Mouse (Mus musculus): Measurements from ENCODE around the gene Sept8.
"Not testable (repeated sequence)": the region's sequence is repeated elsewhere in the genome, so short reads cannot be mapped to it uniquely, and the experiment has no call there.

The Sept8 gene

DNA sequence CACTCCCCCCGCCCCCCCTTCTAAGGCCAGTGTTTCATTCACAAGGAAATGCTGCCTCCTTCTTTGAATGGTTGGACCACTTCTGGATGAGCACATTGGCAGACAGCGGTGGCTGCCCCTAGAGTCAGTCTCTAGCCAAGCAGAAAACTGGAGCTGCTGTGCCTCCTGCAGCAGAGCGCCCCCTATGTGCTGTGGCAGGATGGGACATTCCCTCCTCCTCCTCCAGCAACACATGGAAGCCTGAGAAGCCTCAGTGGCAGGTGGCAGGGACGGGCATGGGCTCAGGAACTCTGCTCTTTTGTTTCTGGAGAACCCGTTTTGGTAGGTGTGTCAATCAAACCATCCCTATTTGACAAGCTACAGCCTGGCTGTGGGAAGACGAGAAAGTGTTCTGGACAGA is 5.8 kb downstream of the Sept8 start:
- no peak for DNase-seq (ENCODE audit: low read depth, low spot score)

DNA sequence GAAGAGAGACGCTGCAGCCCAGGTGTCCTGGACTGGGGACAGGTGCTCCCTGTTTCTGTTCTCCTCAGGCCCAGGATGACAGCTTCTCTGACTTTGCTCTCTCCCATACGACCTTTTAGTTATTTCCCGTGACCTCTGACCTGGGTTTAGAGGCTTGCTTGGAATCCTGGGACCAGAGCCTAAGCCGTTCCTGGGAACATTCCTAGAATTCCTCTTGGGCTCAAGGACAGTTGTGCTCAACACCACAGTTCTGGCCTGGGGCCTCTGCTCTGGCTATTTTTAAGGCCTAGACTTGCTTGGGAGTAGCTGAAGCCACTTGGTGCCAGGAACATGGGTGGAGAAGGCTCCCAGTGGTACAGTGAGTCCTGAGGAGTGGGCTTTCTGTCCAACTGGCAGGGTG is 6.4 kb downstream of the Sept8 start:
- DNase-seq (ENCODE audit: low read depth, low spot score), result no peak

DNA sequence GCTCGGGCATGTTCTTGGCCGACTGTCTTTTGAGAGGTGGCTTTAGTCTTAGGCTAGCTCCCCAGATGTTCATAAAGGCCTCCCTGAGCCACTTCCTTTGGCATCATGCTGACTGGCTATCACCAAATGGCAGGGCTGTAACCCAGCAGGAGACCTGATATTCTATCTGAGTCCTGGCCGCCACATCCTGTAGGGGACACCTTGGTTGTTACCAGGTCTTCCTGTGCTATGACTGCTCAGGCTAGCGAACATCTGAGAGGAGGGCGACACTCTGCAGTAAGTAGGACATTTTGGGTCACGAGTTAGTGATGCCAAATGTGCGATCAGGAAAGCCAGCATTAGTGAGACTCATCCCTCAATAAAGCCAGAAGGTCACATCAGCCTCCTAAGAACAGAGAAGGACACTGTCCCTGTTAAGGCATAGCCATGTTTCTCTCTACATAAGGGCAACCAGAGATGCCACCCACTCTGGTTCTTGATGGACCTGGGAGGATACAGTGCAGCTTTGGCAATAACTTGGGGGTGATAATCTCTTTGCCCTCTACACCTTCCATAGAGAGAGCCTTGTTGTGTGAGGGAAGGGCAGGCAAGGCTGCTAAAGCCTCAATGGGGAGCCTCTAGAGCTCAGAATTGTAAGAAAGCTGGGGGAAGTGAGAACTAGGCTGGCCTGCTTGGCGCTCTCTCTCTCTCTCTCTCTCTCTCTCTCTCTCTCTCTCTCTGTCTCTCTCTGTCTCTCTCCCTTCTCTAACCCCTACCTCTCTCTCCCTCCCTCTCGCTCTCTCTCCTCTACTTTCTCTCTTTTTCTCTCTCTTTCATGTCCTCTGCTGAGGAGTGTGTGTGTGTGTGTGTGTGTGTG is 9.6 kb downstream of the Sept8 start:
- DNase-seq (ENCODE audit: low read depth, low spot score), result no peak

DNA sequence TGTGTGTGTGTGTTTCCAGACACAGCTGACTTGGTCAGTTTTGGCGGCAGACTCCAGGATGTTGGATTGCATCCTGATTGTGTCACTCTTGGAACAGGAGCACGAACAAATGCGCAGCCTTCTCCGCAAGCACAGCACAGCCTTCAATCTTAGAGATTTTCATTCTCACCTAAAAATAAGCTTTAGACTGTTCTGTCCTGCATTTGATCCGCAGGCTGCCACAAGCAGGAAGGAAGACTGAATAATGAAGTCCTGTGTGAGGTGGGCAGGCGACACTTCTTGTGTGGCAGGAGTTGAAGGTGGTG is 10.1 kb downstream of the Sept8 start:
- DNase-seq (ENCODE audit: low read depth, low spot score), result no peak

DNA sequence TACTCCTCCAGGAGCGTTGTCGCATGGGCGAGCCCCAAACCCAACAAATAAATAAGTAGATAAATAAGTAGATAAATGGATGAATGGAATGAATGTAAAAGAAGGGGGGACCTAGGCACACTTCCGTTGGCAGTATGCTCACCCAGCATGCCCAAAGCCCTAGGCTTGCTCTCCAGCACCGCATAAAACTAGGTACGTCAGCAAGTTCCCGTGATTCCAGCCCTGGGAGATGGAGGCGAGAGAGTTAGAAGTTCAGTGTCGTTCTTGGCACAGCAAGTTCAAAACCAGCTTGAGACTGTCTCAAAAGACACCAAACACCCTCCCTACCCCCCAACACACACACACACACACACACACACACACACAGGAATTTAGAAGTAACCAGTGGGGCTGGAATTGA is 10.9 kb downstream of the Sept8 start:
- no peak for DNase-seq (ENCODE audit: low read depth, low spot score)

DNA sequence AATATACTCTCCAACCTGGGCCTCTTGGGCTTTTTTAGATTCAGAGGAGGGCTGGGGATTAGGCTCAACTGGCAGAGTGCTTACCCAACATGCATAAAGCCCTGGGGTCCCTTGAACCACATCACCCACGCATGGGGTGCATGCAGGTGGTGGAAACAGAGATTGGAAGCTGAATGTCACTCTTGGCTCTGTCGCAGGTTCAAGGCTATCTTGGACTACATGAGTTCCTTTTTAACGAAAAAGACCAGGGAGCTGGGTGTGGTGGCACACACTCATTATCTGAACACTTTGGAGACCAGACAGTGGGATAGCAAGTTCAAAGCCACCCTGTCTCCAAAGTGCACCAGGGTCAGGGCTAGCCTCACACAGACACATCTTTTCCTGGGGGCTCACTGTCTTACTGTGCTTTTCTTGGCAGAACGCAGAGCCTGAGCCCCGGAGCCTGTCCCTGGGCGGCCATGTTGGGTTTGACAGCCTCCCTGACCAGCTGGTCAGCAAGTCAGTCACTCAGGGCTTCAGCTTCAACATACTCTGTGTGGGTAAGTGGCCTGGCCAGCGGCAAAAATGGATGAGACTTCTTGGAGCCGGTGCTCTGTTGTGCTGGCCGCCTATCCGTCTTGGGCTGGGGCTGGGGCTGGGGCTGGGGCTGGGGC is 12.6 kb downstream of the Sept8 start:
- no peak for DNase-seq (ENCODE audit: low read depth, low spot score)

DNA sequence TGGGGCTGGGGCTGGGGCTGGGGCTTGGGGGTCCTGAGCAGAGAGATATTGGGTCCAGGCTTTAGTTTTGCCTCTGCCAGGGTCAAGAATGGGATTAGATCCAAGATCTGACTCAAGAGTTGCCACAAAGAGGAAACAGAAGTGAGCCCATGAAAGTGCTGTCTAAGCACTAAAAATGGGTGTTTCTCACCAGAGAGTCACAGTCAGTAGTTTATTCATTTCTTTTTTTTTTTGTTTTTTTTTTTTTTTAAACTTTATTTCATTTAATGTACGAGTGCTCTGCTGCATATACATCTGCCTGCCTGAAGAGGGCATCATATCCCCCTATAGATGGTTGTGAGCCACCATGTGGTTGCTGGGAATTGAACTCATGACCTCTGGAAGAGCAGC is 13.2 kb downstream of the Sept8 start:
- no peak for DNase-seq (ENCODE audit: low read depth, low spot score)

DNA sequence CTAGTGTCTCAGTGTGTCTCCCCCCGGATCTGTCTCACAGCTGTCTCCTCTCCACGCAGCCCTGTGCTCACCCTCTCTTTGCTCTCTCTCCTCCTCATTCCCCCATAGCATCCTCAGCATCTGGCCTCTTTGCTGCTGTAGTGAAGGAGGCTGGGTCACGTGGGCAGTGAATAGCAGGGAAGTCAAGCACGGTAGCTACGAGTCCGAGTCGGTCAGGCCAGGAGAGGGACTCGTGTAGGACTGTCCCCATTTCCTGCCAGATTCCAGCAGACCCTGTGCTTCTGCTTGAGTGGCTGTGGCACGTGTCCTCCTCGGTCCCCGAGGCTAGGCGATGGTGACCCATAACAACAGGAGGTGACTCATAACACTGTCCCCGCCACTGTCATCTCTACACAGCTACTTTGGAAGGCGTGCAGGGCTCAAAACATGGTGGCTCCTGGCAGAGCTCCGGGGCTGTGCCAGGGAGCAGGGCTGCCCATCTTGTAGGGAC is 20.0 kb downstream of the Sept8 start:
- DNase-seq (ENCODE audit: low read depth, low spot score), result no peak

DNA sequence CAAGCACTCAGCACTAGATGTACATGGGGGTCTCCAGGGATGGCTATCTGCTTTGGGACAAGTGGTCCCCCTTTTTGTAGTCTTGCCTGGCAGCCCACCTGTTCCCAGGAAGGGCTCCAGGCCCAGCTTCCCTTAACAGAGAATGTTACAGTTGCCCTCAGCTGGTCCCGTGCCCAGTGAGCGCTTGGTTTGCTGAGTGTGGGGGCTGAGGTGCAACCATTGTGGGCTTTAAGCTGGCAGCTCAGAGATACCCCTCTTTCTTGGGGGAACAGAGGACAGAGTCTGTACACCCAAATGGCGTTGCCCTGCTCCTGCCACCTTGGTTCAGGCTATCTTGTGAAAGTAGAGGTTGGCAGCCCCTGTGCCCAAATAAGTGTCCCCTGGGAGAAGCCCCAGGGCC is 21.3 kb downstream of the Sept8 start:
- no peak for DNase-seq (ENCODE audit: low read depth, low spot score)

DNA sequence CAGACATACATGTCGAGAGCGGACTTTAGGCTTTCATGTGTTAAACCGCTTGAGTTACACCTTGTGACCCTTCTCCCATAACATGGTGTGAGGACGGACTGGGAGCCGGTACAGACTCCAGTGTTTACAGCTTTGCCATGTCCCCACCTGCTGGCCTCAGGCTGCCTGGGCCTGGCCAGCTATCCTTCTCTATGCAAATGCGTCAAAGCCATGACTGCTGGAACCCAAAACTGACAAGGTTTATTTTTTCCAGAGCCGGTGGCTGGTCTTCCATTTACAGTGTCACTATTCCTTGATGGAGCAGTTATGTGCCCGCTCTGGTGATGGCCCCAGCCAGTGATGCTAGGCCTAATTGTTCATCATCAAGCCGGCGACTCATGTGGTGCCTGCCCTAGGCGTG is 22.2 kb downstream of the Sept8 start:
- DNase-seq (ENCODE audit: low read depth, low spot score), result no peak

DNA sequence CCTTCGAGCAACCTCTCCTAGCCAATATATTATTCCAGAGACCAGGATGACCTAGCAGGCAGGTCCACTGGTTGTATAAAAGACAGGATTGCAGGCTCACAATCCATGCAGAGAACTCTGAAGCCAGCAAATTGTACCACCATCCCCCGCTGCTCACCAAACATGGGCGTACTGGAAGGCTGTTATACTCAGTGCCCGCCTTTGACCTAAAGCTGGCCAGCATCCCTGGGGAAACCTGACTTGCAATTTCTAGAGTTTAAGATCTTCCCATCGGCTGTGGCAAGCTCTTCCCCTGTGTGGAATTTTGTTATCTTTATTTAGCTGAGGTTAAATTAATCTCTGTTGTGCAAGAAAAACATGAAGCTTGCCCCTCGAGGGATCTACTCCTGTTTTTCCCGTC is 24.0 kb downstream of the Sept8 start:
- DNase-seq (ENCODE audit: low read depth, low spot score), result no peak

DNA sequence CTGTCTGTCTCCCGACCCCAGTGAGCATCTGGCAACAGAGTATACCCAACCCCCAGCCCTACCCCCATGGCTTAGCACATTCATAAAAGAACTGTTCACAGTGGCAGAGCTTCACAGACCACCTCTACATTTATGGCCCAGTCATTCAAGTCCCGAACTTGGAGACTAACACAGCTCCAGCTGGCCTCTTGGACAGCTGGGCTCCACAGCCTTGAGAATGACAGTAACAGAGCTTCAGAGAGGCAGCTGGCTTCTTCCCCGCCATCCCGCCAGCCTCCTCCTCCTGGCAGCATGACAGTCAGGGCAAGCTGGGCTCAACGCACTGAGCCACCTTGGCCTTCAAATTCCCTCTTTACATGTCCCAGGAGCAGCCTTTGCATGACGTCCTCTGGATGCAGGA is 27.2 kb downstream of the Sept8 start:
- no peak for DNase-seq (ENCODE audit: low read depth, low spot score)

DNA sequence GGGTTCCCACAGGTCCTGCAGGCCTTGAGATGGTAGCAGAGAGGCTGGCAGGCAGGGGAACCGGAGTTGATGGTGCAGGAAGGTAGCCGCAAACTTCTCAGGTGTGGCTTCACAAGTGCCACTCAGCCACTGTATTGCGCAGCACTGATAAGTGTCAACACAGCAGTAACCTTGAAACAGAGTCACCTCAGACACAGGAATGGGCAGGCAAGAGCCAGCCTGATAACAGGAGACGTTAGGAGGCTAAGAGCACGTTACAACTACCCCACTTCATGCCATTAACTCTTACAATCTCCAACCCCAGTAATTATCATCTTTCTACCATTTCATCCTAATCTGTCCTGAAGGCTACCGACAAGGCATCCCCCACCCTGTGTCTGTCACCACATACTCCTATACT is 28.5 kb downstream of the Sept8 start:
- no peak for DNase-seq (ENCODE audit: low read depth, low spot score)

DNA sequence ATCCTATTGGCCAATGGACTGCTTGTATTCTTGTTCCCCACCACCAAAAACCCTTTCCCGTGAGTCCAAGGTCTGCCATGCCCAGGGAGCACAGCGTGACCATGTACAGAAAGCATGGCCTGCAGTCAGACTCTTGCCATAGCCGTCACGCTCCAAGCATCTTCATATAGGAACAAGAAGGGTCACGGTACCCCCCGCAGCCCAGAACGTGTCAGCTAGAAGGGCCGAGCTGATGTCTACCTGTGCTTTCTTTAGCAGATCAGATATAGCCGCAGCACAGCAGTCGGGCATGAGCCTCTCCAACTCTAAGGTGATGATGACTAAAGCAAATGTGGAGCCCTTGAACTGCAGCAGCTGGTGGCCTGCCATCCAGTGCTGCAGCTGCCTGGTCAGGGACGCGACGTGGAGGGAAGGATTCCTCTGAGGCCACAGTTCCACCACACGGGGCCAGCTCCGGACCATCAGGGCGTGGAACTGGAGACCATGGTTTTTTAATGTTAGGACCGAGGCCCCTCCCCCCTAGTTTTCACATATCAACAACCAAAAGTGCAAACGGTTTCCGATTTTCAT is 29.1 kb downstream of the Sept8 start:
- DNase-seq (ENCODE audit: low read depth, low spot score), result no peak

DNA sequence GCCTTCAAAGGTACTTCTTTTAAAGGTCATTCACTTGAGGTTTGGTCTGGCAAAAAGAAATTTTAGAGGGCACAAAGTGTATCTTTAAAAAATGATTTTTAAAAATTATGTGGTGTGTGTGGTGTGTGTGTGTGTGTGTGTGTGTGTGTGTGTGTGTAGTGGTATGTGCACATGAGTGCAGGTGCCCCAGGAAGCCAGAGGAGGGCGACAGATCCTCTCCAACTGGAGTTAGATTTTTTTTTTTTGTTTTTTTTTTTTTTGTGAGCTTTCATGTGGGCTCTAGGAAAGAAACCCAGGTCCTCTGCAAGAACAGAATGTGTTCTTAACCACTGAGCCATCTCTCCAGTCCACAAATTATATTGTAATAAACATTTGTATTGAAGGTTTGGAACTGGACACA is 31.7 kb downstream of the Sept8 start:
- no peak for DNase-seq (ENCODE audit: low read depth, low spot score)

DNA sequence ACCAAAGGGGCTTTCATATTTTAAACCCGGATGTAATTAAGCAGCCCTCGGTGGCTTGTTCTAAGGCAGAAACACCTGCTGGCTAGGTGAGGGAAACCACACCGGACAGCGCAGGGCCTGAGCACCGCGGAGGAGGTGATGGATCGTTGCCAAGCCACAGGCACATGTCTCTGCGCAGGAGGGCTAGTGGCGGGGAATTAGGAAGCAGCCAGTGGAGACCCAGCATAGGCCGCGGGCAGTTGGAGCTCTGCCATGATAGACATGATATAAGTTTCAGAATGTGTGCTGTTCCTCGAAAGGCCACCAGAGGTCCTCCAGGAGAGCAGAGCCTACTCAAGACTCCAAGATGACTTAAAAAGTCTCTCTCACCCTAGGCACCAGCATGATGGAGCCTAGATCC is 32.7 kb downstream of the Sept8 start:
- DNase-seq (ENCODE audit: low read depth, low spot score), result peak; percentile 31

DNA sequence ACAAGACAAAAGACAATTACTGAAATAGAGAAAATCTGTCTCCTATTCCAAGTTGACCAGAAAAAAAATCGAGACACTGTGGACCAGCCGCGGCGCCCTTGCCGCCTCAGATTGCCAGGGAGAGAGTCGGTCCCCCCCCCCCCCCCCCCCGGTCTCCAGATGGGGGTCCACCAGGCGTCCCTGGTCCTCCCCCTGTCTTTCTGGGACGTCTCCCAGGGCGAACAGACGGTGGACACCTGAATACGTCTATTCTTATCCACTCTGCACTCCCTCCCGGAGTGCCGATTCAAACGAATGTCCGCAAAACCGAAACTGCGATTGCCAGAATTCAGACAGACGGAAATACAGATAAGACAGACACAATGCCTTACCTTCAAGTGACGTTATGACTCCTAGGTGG is 37.5 kb downstream of the Sept8 start:
- DNase-seq (ENCODE audit: low read depth, low spot score), result not testable (repeated sequence)

DNA sequence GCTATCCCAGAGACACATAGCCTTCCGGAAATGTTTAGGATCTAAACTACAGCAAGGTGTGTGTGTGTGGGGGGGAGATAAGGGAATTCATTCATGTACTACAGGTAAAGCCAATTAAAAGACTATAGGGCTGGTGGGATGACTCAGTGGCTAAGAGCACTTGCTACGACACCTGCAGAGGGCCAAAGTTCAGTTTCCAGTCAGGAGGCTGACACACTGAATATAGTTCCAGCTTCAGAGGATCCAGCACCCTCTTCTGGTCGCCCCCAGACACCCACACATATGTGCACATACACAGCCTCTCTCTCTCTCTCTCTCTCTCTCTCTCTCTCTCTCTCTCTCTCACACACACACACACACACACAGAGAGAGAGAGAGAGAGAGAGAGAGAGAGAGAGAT is 38.9 kb downstream of the Sept8 start:
- not testable (repeated sequence) for DNase-seq (ENCODE audit: low read depth, low spot score)

DNA sequence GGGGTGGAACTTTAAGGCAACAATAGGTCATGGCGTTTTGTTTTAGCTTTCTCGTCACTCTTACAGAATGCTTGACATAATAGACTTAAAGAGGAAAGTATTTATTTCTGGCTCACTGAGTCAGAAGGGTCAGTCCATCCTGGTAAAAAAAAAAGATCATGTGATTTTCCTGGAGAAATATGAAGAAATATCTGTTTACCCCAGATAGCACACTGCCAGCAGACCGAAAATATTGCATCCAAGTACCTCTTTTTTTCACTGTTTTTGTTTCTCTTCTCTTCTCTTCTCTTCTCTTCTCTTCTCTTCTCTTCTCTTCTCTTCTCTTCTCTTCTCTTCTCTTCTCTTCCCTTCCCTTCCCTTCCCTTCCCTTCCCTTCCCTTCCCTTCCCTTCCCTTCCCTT is 40.9 kb downstream of the Sept8 start:
- DNase-seq (ENCODE audit: low read depth, low spot score), result not testable (repeated sequence)

DNA sequence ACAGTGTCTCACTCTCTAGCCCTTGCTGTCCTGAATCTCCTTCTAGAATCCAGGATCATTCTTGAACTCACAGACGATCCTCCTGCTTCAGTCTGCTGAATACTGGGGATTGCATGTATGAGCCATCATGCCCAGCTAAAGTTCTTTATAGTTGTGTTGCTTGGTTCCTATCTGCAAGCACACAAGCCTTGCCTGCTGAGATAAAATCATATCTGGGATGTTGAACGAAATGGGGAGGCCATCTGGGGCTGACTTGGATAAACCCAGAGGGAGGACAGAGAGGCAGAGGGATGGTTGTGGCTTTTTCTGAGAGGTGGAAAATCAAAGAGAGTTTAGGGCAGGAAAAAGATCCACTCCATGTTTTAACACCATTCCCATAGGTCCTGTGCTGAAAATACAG is 42.9 kb downstream of the Sept8 start:
- DNase-seq (ENCODE audit: low read depth, low spot score), result no peak

DNA sequence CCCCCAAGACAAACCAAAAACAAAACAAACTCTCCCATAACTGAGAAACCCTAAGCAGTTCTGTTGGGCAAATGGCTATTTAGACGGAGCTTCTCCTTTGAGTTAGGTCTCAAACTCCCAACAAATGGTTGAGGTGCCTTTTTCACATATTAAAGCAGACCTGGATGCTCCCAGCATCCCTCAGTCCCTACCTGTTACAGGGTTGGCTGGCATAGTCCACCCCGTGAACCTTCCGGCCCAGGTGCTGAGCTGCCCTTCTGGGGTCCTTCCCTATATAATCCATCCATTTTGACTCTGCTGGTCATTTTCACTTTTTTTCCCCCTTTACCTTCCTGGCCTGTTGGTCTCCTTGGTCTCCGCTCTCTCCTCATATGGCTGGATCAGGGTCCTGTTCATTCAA is 47.6 kb downstream of the Sept8 start:
- DNase-seq (ENCODE audit: low read depth, low spot score), result peak; percentile 7

DNA sequence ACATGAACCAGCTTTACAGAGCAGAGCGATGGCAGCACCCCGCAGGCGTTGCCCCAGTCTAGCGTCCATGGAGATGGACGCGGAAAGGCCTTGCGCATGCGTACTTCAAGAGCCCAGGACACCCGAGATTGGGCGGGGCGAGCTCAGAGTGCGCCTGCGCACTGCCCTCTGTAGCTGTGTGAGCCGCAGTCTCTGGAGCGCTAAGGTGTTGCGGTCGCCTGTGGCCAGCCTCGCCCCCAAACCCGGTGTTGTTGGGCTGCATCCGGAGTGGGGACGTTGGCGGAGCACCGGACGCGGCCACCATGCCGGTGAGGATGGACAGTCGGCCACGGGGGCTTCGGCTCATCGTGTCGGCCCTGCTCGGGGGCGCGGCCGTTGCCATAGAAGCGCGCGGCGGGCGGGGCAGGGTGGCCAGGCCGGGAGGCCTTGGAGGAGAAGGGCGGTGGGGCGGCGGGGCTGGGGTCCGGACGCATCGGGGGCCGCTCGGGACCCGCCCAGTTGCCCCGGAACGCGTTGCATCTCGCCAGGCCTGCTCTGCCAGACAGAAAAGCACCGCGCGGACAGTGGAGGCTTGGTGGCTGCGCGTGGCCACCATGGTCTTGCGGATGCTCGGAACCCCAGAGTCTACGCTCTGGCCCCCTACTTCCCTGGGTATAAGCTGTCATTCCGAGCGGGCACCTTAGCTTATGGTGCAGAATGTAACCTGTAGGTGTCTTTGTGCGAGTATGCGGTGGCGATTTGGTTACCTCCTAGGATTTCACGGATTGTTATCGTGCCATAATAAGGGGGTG is 48.4 kb downstream of the Sept8 start, which contains the start of gene Kif3a:
Kif3a (plus strand) TSS at position 156 of the 791 bp plus-strand sequence.
- DNase-seq (ENCODE audit: low read depth, low spot score), result peak; percentile 94
